Mouse (Mus musculus) olfactory bulb, adult 2 months (tissue): ENCODE measurements at regions not wholly inside any gene's neighbourhood (a gene's known extent, or its start where the extent isn't known, plus 50 kb on each side); places are given as distances from the start of the nearest gene placed in this dataset.

Experiments used
- CTCF ChIP-seq: fragments of 200-500 bp; IDR thresholded peaks from 2 replicates; pipeline ENCODE4 v1.5.1; 2012; ENCODE audit warnings: low read depth, mild to moderate bottlenecking, low read length, moderate library complexity; ENCODE audit not compliant: insufficient read depth
- POLR2A ChIP-seq: fragments of 200-500 bp; IDR thresholded peaks from 2 replicates; pipeline ENCODE4 v1.6.1; 2012; ENCODE audit warnings: mild to moderate bottlenecking, low read depth, low read length, moderate library complexity; ENCODE audit not compliant: insufficient read depth

- TF ChIP-seq POLR2A, result no peak
- no peak for TF ChIP-seq CTCF
Measured at GRCm38 (mm10) chr10:109129552-109130110, 118.8 kb upstream of the Syt1 start.
